Mouse (Mus musculus) bone marrow, adult 2 months (tissue): ENCODE results near the gene Wdr83os.

ENCODE experiments used
- CTCF ChIP-seq: fragments of 200-500 bp; IDR thresholded peaks from 2 replicates; pipeline ENCODE4 v1.5.1; 2011; ENCODE audit warnings: low read length, control low read depth; ENCODE audit not compliant: control insufficient read depth, insufficient read depth
- POLR2A ChIP-seq: fragments of 200-500 bp; IDR thresholded peaks from 2 replicates; pipeline ENCODE4 v1.6.1; 2011; ENCODE audit warnings: low read depth, mild to moderate bottlenecking, control low read depth, low read length, borderline replicate concordance; ENCODE audit not compliant: control insufficient read depth

DNA sequence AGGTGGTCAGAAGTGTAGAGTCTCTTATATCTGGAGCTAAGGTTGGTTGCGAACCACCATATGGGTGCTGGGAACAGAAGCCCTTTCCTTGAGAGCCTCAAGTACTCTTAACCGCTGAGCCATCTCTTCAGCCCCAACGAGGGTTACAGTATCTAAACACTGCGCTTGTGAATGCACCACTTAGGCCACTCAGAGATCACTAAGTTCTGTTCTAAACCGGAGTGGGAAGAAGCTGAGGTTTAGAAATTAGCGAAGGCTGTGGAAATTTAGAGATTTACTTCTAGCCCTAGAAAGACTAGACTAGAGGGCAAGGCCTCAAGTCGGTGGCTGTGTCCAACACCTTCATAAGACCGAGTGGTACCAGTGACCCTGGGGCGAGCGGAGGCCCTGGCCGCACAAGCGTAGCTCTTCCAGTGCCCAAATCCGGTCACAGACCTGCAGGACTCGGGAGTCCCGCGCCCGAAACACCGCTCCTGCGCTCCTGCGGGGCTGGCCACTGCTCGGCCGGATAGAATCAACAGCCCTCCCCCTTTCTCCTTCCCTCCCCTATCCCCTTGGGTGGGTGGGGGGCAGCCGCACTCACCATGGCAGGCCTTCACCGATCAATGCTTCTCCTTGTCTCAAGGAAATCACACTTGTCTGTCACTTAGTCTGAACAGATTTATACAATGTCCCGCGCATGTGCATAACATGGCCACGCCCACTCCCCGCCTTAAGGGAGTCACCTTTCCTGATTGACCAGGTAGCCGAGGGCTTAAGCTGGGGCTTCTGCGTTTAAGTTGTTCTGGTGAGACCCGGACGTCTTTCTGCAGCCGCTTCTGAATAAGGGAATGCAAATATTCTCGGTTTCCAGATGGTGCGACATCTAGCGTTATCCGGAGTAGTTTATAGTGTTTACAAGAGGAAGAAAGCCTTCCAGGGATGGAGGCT is 38.8 kb downstream of the Wdr83os start:
- no peak for TF ChIP-seq CTCF
- no peak for TF ChIP-seq POLR2A
